Mouse (Mus musculus) embryo, embryonic 10 days (tissue): ENCODE data around the gene Pdk2.

Experiments used
- DNase-seq: peaks from one replicate; pipeline ENCODE4 v3.0.0-alpha.2; 2015; ENCODE audit warnings: low spot score

The Pdk2 gene

DNA sequence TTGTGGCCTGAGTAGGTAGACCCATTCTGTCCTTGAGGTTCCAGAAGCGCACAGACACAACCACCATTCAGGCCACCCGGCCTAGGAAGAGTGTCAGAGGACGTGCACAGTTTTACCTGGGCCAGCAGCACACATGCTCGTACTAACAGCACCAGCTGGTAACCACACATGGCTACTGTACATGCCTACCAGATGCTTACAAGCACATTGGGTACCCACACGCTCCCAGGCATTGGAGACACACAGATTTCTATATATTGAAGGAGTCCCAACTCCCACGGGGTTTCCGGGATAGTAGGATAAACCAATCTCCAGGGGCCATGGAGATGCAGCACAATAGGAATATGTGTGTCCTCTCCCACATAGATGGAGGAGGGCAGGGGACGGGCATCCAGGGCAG lies 38.4 kb downstream of the Pdk2 start:
- no peak for DNase-seq

DNA sequence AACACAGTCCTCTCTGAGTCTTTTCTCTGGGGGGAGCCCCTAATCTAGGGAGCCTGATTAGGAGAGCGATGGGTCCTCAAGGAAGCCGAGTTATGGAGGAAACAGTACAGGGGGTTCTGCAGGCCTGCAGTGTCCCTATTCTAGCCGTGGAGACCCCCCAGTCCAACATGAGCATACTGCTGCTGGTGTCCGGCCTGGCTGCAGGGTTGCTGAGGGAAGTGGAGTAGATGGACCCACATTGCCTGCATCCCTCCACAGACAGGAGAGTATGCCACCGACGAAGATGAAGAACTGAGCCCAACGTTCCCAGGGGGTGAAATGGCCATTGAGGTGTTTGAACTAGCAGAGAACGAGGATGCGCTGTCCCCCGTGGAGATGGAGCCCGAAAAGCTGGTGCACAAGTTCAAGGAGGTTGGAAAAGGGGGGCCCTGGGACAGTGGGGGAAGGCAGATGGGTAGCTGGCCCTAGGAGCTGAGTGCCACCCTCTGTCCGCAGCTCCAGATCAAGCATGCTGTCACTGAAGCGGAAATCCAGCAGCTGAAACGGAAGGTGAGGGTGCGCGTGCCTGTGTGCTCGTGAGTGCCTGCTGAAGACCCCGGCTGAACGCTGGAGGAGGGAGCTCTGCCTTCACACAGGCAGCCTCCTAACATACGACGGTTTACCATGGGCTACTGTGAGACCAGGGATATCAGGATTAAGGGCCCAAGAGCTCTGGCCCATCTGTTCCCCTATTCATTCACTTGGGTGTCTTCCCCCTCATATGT lies 39.4 kb downstream of the Pdk2 start:
- no peak for DNase-seq

DNA sequence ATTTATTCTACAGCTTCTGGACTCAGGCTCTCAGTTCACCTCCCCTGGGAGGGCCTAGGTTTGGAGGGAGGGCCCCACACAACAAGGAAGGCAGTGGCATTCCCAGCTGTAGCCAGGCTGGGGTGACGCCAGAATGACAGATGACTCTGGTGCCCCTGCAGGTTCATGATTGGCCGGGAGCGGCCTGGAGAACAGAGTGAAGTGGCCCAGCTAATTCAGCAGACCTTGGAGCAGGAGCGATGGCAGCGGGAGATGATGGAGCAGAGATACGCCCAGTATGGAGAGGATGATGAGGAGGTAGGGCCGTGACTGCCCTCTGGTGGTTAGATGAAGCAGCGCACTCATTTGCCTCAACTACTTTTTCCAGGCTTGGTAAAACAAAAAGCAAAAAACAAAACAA lies 40.1 kb downstream of the Pdk2 start:
- peak; percentile 89 for DNase-seq

- DNase-seq: no peak
Measured at GRCm38 (mm10) chr11:95000548-95000947, 40.6 kb downstream of the Pdk2 start.

- DNase-seq: no peak
Measured at GRCm38 (mm10) chr11:95000128-95000527, 41.0 kb downstream of the Pdk2 start.

DNA sequence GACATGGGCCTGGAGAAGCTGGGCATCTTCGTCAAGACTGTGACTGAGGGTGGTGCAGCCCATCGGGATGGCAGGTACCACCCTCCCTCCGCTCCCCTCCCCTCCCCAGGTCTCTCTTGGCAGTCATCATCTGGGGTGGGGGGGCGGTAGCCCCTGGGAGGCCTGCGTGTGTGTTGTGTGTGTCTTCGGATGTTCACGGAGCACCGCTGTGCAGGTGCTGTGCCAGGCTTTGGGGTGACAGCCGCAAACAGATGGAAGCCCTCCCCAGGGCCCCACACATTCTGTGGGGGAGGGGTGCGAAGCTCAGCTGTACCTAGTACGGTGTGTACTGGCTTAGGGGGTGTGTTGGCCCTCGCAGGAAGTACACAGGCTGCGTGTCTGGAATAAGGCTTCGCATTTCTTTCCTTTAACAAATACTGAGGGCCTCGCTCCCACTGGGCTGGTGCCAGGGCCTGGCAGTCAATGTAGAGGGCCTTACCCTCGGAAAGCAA lies 43.1 kb downstream of the Pdk2 start:
- DNase-seq: no peak

DNA sequence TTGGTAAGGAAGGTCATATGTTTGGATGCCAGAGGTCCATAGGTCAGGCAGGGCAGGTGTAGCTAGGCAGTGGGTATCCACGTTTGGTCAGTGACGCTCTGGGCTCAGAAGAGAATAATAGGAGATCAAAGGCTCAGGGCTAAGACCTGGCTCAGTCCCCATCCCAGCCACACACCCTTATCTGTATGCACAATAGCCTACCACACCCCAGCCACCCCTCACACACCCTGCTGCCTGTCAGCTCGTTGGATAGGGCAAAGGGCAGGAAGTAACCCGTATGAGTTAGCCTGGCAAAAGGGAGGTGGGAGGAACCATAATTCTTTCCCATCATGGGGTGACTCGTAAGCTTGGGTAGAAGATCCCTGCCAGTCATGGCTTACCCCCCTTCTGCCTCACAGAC lies 43.6 kb downstream of the Pdk2 start:
- DNase-seq: no peak

DNA sequence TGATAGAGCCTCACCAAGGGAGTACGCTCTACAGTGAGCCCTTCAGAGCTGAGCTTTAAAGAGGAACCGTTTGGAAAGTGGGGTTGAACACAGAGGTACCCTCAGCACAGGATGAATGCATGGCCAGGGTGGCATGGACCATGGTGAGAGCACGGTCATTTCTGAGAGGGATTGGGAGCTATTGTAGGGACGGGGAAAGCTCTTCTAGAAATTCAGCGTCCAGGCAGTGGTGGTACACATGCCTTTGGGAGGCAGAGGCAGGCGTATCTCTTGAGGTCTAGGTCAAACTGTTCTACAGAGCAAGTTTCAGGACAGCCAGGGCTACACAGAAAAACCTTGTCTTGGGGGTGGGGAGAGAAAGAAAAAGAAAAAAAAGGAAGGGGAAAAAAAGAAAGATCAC lies 44.2 kb downstream of the Pdk2 start:
- DNase-seq: no peak

- DNase-seq: no peak
Measured at GRCm38 (mm10) chr11:94996101-94996500, 45.1 kb downstream of the Pdk2 start.

GRCm38 (mm10) chr11:94994947-94995772 lies 46.0 kb downstream of the Pdk2 start:
- DNase-seq: no peak

- no peak for DNase-seq
Measured at GRCm38 (mm10) chr11:94994208-94994814, 46.8 kb downstream of the Pdk2 start.

- peak; percentile 39 for DNase-seq
Measured at GRCm38 (mm10) chr11:94992754-94993606, 48.2 kb downstream of the Pdk2 start.

DNA sequence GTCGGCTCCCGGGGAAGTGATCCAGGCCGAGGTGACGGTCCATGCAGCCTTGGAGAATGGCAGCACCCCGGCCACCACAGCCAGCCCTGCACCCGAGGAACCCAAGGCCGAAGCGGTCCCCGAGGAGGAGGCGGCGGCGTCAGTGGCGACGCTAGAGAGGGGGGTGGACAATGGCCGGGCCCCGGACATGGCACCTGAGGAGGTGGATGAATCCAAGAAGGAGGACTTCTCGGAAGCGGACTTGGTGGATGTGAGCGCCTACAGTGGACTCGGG lies 48.7 kb downstream of the Pdk2 start:
- no peak for DNase-seq

GRCm38 (mm10) chr11:94991641-94992479 lies 49.3 kb downstream of the Pdk2 start:
- DNase-seq: peak; percentile 57

GRCm38 (mm10) chr11:94990749-94991577 lies 50.2 kb downstream of the Pdk2 start, which contains the start of gene Ppp1r9b:
Gene Ppp1r9b (plus strand): TSS chr11:94991035.
- DNase-seq: peak; percentile 92

DNA sequence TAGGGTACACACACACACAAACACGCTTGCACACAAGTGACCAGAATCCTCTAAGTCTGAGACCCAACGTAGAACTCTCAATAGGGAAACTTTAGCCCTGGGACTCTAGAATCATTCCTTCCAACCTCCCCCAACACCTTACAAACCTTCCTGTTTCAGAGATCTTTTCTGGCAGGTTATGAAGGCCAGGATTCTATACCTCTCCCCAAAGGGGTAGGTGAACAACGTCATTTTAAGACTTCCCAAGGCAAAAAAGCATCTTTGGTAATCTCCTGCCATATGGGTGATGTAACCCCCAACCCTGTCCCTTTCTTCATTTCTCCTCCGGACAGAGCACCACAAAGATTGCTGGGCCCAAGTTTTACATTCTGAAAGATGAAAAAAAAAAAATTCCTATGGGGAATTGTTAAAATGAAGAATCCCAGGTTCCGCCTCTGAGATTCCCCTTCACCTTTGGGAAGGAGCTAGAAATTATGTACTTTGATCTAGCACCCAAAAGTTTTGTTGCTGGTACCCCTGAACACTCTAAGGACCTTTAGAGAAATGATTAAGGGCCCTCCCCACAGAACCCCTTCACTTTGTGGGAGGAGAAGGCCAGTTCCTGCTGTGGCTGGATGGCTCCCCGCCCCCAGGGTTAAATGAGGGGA lies 50.9 kb downstream of the Pdk2 start:
- no peak for DNase-seq

DNA sequence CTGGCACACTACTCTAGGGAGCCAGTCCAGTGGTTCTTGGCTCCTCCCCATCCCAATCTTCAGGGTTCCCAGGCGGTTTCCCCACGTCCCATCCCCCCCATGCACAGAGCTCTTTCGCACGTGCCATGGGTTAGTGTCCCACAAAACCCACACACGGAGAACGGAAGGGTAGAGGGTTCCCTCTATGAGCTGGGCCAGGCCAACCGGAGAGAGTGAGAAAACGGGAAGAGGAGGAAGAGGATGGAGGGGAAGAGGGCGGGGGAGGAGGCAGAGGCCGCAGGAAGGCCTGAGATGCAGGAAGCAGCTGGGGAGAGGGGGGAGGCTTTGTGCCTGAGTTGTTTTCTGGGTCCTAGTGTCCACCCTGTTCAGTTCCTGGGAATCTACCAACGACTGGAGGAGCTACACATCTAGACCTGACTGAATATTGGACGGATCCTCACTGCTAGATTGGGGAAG lies 51.6 kb downstream of the Pdk2 start:
- DNase-seq: peak; percentile 93

GRCm38 (mm10) chr11:94988780-94989561 lies 52.2 kb downstream of the Pdk2 start:
- DNase-seq: no peak

GRCm38 (mm10) chr11:94987851-94988250 lies 53.3 kb downstream of the Pdk2 start:
- no peak for DNase-seq
